Mouse (Mus musculus) liver, embryonic 14.5 days (tissue): ENCODE measurements around the gene Fam172a.

ENCODE experiments used
- CTCF ChIP-seq: IDR thresholded peaks from 2 replicates; pipeline ENCODE4 v1.5.1; 2016; ENCODE audit warnings: antibody characterized with exemption, low read depth, control low read depth
- EP300 ChIP-seq: IDR thresholded peaks from 2 replicates; pipeline ENCODE4 v1.6.1; 2016; ENCODE audit warnings: antibody characterized with exemption, low read depth

DNA sequence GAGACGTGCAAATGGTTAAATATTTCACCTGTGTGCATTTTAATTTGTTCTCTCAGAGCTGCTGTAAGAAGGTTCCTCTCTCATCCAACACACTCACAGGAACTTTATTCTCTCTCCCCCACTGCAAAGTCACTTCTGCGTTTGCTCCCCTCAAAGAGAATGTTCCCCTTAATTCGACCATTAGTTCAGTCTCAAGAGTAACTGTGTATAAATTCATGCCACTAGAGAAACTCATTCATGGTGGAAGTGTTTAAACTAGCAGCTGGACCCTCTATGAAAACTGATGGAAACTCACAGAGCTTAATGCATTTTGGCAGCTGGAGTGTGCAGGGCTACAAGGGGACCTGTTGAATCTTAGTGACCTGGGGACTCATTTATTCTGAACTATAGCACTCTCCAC lies 471.0 kb downstream of the Fam172a start:
- TF ChIP-seq CTCF: no peak
- no peak for TF ChIP-seq EP300
